Mouse (Mus musculus): ENCODE data around the gene Zdhhc5. TPM values are rescaled to one million over a fixed set of nuclear protein-coding genes. Genes with fewer than 3 reads are reported as not detected.
"Not testable (repeated sequence)": the region's sequence is repeated elsewhere in the genome, so short reads cannot be mapped to it uniquely, and the experiment has no call there.

Zdhhc5 gene
- polyA plus RNA-seq, 1 experiment from 2014 or later: 28.1 TPM

GRCm38 (mm10) chr2:84677968-84678880, 36.8 kb downstream of the Zdhhc5 start, which contains the start of the genes Gm28635 and Med19:
TSS of gene Gm28635 (minus strand) at chr2:84678041.
TSS of gene Med19 (plus strand) at chr2:84678402.
- Histone ChIP-seq H3K27ac (peak within 1 kb of the TSS; percentile 68), H3K9me3 (no peaks in the 10 kb centered on the region), H3K9ac (peak within 1 kb of the TSS; percentile 85), H3K27me3 (no peaks in the 10 kb centered on the region), H3K4me3 (replicated peaks) (peak within 1 kb of the TSS; percentile 84), H3K36me3 (replicated peaks) (peaks cover 30% of the 10 kb centered on the region), H3K4me1 (peaks cover 17% of the 10 kb centered on the region), H3K4me2 (peak within 1 kb of the TSS; percentile 80)
- peak; percentile 100 for ATAC-seq (ENCODE audit: low FRiP score)
- WGBS: under 1% methylated on average over 44 of the region's 44 CpGs

GRCm38 (mm10) chr2:84677270-84677967, 37.6 kb downstream of the Zdhhc5 start:
- peak; percentile 34 for ATAC-seq (ENCODE audit: low FRiP score)
- H3K4me2 ChIP-seq: peak overlapping the region; percentile 61
- H3K4me3 ChIP-seq (replicated peaks): peak overlapping the region; percentile 84
- H3K9ac ChIP-seq: peak overlapping the region; percentile 68
- peak overlapping the region; percentile 68 for H3K27ac ChIP-seq
- H3K9me3 ChIP-seq: no peaks in the 10 kb centered on the region
- H3K27me3 ChIP-seq: no peaks in the 10 kb centered on the region
- H3K4me1 ChIP-seq: peaks cover 17% of the 10 kb centered on the region
- H3K36me3 ChIP-seq (replicated peaks): peaks cover 33% of the 10 kb centered on the region
- 10% methylated on average over 22 of the region's 22 CpGs for WGBS

- not testable (repeated sequence) for H3K27ac ChIP-seq; H3K9me3 ChIP-seq; H3K9ac ChIP-seq; ATAC-seq (ENCODE audit: low FRiP score); H3K27me3 ChIP-seq; H3K4me3 ChIP-seq (replicated peaks)
- WGBS: 52% methylated on average over 4 of the region's 5 CpGs
- Histone ChIP-seq H3K4me1 (peaks cover 12% of the 10 kb centered on the region), H3K4me2 (peak overlapping the region; percentile 66), H3K36me3 (replicated peaks) (peaks cover 47% of the 10 kb centered on the region)
Observed at GRCm38 (mm10) chr2:84671535-84671934, 43.4 kb downstream of the Zdhhc5 start.

GRCm38 (mm10) chr2:84670569-84670933, 44.4 kb downstream of the Zdhhc5 start, which contains the start of gene Selenoh:
TSS of gene Selenoh (minus strand) at chr2:84670770.
- Histone ChIP-seq H3K4me3 (replicated peaks) (peak within 1 kb of the TSS; percentile 86), H3K4me1 (peaks cover 12% of the 10 kb centered on the region), H3K9me3 (no peaks in the 10 kb centered on the region), H3K27ac (peak within 1 kb of the TSS; percentile 97), H3K36me3 (replicated peaks) (peaks cover 42% of the 10 kb centered on the region), H3K4me2 (peak within 1 kb of the TSS; percentile 66), H3K27me3 (no peaks in the 10 kb centered on the region), H3K9ac (peak within 1 kb of the TSS; percentile 95)
- peak; percentile 98 for ATAC-seq (ENCODE audit: low FRiP score)
- under 1% methylated on average over 20 of the region's 20 CpGs for WGBS

GRCm38 (mm10) chr2:84669828-84670568, 45.0 kb downstream of the Zdhhc5 start:
- Histone ChIP-seq H3K9me3 (no peaks in the 10 kb centered on the region), H3K4me1 (peaks cover 12% of the 10 kb centered on the region), H3K36me3 (replicated peaks) (peaks cover 37% of the 10 kb centered on the region), H3K27ac (peak overlapping the region; percentile 97), H3K4me3 (replicated peaks) (peak overlapping the region; percentile 86), H3K4me2 (peak overlapping the region; percentile 66), H3K27me3 (no peaks in the 10 kb centered on the region), H3K9ac (peak overlapping the region; percentile 95)
- 2% methylated on average over 38 of the region's 39 CpGs for WGBS
- peak; percentile 79 for ATAC-seq (ENCODE audit: low FRiP score)

GRCm38 (mm10) chr2:84666081-84666480, 48.9 kb downstream of the Zdhhc5 start:
- WGBS: 73% methylated on average over 12 of the region's 12 CpGs
- no peak overlapping the region for H3K4me2 ChIP-seq
- H3K9ac ChIP-seq: no peak overlapping the region
- H3K9me3 ChIP-seq: no peaks in the 10 kb centered on the region
- H3K27me3 ChIP-seq: no peaks in the 10 kb centered on the region
- H3K4me1 ChIP-seq: peaks cover 12% of the 10 kb centered on the region
- ATAC-seq (ENCODE audit: low FRiP score): no peak
- peaks cover 13% of the 10 kb centered on the region for H3K36me3 ChIP-seq (replicated peaks)
- H3K27ac ChIP-seq: no peak overlapping the region
- H3K4me3 ChIP-seq (replicated peaks): no peak overlapping the region

- no peaks in the 10 kb centered on the region for H3K27me3 ChIP-seq
- H3K4me2 ChIP-seq: no peak overlapping the region
- H3K9me3 ChIP-seq: no peaks in the 10 kb centered on the region
- H3K9ac ChIP-seq: no peak overlapping the region
- H3K4me1 ChIP-seq: no peaks in the 10 kb centered on the region
- 21% methylated on average over 2 of the region's 2 CpGs for WGBS
- H3K27ac ChIP-seq: no peak overlapping the region
- H3K36me3 ChIP-seq (replicated peaks): no peaks in the 10 kb centered on the region; the same call in 1 of the 2 replicates
- no peak overlapping the region for H3K4me3 ChIP-seq (replicated peaks)
- ATAC-seq (ENCODE audit: low FRiP score): no peak
Observed at GRCm38 (mm10) chr2:84662866-84663265, 52.1 kb downstream of the Zdhhc5 start.

GRCm38 (mm10) chr2:84660253-84660652, 54.7 kb downstream of the Zdhhc5 start:
- H3K4me2 ChIP-seq: no peak overlapping the region
- no peak for ATAC-seq (ENCODE audit: low FRiP score)
- no peaks in the 10 kb centered on the region for H3K27me3 ChIP-seq
- no peak overlapping the region for H3K9ac ChIP-seq
- H3K9me3 ChIP-seq: no peaks in the 10 kb centered on the region
- no peaks in the 10 kb centered on the region for H3K36me3 ChIP-seq (replicated peaks)
- H3K4me3 ChIP-seq (replicated peaks): no peak overlapping the region
- no peaks in the 10 kb centered on the region for H3K4me1 ChIP-seq
- no peak overlapping the region for H3K27ac ChIP-seq
- 67% methylated on average over 3 of the region's 3 CpGs for WGBS

GRCm38 (mm10) chr2:84658806-84659205, 56.2 kb downstream of the Zdhhc5 start, which contains the start of gene Btbd18:
TSS of gene Btbd18 (plus strand) at chr2:84659079.
- ATAC-seq (ENCODE audit: low FRiP score): no peak
- no peak within 1 kb of the TSS for H3K4me2 ChIP-seq
- H3K36me3 ChIP-seq (replicated peaks): no peaks in the 10 kb centered on the region
- H3K4me3 ChIP-seq (replicated peaks): no peak within 1 kb of the TSS
- H3K27me3 ChIP-seq: no peaks in the 10 kb centered on the region
- H3K9ac ChIP-seq: no peak within 1 kb of the TSS
- 93% methylated on average over 32 of the region's 32 CpGs for WGBS
- no peaks in the 10 kb centered on the region for H3K9me3 ChIP-seq
- no peak within 1 kb of the TSS for H3K27ac ChIP-seq
- no peaks in the 10 kb centered on the region for H3K4me1 ChIP-seq

GRCm38 (mm10) chr2:84655864-84656263, 59.1 kb downstream of the Zdhhc5 start:
- Histone ChIP-seq H3K4me3 (replicated peaks) (no peak overlapping the region), H3K9me3 (no peaks in the 10 kb centered on the region), H3K27me3 (no peaks in the 10 kb centered on the region), H3K4me2 (no peak overlapping the region), H3K36me3 (replicated peaks) (no peaks in the 10 kb centered on the region), H3K9ac (no peak overlapping the region), H3K4me1 (no peaks in the 10 kb centered on the region), H3K27ac (no peak overlapping the region)
- ATAC-seq (ENCODE audit: low FRiP score): no peak
- WGBS: 82% methylated on average over 1 of the region's 1 CpGs

GRCm38 (mm10) chr2:84653354-84653753, 61.6 kb downstream of the Zdhhc5 start:
- Histone ChIP-seq H3K4me2 (no peak overlapping the region), H3K9ac (no peak overlapping the region), H3K27me3 (no peaks in the 10 kb centered on the region), H3K9me3 (no peaks in the 10 kb centered on the region), H3K27ac (no peak overlapping the region), H3K36me3 (replicated peaks) (no peaks in the 10 kb centered on the region), H3K4me1 (peaks cover 7% of the 10 kb centered on the region), H3K4me3 (replicated peaks) (no peak overlapping the region)
- ATAC-seq (ENCODE audit: low FRiP score): no peak
